Mouse (Mus musculus) embryo, embryonic 11 days (tissue): Measurements from ENCODE around the gene Sdk1.

ENCODE experiments used
- DNase-seq: peaks from one replicate; pipeline ENCODE4 v3.0.0-alpha.2; 2015

Gene Sdk1

DNA sequence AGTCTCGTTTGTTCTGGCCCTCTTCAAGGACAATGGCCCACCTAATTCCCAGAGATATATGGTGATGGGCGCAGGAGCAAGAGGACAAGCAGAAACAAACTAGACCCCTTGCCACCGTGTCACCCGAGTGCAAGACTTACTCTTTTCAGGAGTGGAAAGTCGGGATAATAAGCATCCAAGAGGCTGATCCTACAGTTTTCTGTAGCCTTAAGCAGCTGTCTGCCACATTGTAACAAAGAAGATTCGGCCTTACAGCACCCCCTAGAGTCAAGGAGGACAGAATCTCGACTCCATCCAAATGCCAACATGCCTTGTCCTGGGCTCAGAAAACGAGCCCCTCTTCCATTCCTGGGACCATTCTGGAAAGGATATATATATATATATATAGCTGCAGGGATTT lies 669.6 kb downstream of the Sdk1 start:
- DNase-seq = peak; percentile 39

DNA sequence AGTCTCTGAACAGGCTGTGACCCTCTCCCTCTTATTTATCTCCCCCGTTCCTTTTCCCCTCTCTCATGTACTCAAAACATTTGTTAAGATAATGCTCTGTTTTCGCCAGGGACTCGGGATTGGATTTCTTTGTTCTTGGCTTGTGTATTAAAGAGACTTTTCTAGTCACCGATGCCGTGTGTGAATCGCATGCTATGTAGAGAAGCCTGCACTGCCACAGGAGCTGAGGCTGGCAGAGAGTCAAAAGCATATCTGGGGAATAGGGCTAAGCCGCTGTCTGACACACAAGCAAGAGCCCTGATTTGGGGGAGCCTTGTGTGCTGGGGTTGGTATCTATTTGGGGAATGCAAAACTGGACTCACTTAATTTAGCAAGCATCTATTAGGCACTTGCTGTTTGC lies 671.6 kb downstream of the Sdk1 start:
- no peak for DNase-seq

DNA sequence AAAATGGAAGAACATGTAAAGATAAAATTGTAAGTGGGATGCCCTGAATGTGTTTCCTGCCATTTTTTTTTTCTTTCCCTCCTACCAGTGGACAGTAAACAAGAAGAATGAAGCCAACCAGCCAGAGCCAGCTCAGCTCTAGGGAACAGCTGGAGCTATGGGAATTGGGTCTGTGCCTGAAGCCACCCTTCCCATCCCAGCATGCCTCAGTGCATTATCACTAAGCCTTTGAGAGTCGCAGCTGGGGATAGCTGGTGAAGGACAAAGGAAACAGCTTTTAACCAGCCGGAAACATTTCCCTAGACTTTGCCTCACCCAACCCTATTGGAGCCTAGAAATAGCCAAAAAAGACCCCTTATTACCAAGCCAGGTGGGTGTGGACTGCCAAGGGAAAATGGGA lies 675.7 kb downstream of the Sdk1 start:
- no peak for DNase-seq

GRCm38 (mm10) chr5:141939000-141939399 lies 697.7 kb downstream of the Sdk1 start:
- no peak for DNase-seq

DNA sequence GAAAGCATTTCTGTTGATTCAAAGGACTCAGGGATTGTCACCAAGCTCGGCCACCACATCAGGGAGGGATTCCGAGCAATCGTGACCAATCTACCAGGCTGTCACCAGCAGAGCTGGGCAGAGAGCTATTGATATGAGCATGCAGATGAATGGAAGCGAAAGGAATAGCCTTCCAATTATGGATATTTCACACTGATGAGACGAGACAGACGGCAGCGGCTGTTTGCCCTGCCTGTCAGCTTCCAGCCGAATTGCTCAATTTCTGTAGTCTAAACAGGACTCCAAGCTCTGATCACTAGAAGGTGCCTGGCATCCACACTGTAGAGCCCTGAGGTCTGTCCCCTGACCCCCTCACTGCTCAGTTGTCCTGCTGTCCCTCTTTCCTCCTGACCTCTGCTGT lies 699.3 kb downstream of the Sdk1 start:
- no peak for DNase-seq

DNA sequence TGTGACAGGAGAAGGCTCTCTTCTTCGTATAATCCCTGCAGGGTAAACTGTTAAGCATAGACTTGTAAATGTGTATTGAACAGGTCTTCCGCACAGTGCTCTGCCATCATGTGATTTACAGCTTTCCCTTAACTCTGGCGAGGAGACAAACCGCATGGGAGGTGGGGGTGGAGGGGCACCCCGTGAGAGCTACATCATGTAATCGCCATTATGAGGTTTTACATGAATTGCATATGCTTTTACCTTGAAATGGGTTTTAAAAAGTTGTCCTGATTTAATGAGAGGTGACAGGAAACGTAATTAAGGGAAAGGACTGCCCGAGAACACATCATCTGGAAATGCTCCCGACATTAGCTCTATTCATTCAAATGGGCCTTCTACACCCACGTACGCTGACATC lies 709.5 kb downstream of the Sdk1 start:
- no peak for DNase-seq

DNA sequence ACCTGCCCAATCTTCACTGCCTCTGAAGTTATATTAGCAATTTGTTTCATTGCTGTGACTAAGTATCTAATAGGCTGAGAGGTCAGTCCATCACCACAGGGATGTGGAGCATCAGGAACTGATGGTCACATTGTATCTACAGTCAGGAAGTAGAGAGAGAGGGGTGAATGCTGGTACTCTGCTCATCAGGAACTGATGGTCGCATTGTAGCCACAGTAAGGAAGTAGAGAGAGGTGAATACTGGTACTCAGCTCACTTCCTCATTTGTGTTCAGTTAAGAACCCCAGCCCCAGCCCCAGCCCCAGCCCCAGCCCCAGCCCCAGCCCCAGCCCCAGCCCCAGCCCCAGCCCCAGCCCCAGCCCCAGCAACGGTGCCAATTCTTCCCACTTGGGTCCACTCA lies 711.0 kb downstream of the Sdk1 start:
- no peak for DNase-seq

DNA sequence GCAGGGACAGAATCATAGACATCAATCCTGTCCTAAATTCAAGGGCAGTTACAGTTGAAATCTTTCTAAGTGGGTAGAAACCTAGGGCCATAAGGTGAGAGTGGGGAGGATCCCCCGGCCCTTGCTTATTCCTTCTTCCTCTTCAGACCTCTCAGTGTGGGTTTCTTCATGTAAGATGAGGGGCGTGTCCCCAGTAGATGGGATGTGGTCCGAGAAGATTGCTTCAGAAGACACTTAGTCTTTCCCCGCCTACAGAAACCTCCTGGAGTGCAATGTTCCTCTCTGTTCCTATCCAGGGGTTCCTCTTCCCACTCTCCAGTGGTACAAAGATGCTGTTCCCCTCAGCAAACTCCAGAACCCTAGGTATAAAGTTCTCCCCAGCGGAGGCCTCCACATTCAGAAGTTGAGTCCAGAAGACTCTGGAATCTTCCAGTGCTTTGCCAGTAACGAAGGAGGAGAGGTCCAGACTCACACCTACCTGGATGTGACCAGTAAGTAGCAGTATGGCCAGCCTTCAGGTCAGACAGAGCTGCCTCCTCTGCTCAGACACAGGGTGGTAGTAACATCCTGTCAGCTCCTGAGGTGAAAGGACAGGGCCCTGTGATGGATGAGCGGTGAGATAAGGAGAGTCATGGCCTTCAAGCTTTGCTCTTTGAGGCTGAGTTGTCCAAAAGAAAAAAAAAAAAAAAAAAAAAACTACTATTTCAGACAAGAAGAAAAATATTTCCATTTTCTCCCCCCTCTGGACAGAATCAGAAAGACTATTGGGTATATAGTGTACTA lies 711.6 kb downstream of the Sdk1 start:
- DNase-seq = no peak

DNA sequence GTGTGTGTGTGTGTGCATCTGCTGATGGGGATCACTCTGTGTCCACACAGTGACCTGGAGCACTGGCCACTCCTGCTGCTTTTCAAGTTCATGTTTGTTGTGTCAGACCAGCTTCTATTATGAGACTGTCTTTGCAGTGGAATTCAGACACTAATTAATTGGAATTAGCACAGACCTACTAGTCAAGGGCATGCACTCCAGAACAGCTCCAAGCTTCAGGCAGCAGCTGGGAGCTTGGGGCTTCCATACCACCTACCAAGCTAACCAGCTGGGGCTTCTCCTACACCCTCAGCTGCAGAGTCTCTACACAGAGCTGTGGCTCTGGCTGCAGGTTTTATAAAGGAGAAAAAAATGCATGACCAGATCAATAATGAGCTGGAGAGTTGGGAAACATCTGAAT lies 729.8 kb downstream of the Sdk1 start:
- DNase-seq = no peak

DNA sequence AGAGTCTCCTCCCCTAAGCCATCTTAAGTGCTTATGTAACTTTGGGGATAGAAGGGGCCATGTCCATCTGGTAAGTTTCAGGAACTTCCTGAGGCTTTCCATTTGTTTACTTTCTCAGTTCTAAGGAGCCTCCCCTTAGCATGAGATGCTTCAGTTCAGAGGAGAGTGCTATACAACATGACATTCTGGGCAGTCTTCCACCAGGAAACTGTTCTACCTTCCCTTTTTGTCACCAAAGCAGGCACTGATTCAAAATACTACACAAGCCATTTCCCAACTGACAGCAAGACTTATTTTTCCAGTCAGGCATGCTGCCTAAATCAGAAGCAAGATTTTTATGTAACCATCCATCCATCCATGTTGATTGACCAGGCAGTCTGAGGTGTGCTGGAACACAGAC lies 738.2 kb downstream of the Sdk1 start:
- no peak for DNase-seq

- DNase-seq = no peak
These were observed 739.5 kb downstream of the Sdk1 start for GRCm38 (mm10) chr5:141980746-141981145.

- DNase-seq = no peak
These were observed 743.0 kb downstream of the Sdk1 start for GRCm38 (mm10) chr5:141984322-141984721.

GRCm38 (mm10) chr5:141985003-141985402 lies 743.7 kb downstream of the Sdk1 start:
- DNase-seq = peak; percentile 86

- DNase-seq = no peak
These were observed 744.3 kb downstream of the Sdk1 start for GRCm38 (mm10) chr5:141985551-141985950.

DNA sequence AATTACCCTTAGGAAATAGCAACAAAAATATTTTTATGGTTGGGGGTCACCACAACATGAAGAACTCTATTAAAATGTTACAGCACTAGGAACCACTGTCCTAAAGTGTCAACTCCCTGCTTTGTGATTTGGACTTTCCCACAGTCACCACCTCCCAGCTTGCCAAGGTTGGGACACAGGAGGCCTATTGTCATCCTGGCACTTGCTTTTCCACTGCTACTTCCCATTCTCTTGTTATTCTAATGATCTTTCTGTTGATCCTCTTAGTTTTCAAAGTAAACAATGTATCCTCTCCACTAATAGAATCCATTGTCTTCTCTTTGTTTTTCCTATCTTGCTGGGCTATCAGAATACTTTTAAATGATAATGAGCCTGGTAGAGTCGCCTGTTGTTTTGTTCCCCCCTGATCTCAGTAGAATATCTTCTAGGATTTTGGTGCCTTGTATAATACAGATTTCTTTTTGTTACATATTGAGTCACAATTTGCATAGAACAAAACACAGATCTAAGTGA lies 746.1 kb downstream of the Sdk1 start:
- no peak for DNase-seq

DNA sequence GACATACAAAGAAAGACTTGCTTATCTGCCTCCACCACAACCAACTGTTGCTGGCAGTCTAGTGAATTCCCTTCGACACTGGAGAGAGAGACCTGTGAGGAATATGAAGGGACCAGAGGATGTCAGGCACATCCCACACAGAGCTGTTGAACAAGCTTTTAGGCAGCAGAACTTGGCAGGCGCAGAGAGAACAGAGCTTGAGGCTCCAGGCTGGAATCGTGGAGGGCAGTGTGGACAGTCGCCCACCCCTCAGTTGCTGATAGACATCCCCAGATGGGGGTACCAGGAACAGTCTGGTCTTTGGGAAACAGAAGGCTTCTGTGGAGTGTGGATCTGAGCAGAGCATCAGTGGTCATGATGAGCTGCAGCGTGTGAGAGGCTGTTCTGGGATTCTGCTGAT lies 747.4 kb downstream of the Sdk1 start:
- DNase-seq = no peak

DNA sequence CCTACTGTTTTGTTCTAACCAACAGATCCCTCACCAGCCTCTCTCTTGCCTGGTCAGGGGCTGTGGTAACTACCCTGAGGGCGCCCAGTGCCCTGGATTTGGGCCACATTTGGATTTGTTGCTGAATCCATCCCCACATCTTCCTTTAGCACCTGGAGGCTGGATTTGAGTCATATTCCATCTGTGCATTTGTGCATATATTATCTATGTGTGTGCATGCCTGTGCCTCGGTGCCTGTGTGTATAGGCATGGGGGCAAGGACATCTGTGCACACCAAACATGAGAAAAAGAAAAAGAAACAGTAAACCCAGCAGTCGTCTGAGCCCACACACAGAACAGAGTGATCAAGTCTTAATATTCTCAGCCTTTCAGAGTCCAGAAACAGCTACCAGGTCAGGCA lies 752.9 kb downstream of the Sdk1 start:
- DNase-seq = no peak

DNA sequence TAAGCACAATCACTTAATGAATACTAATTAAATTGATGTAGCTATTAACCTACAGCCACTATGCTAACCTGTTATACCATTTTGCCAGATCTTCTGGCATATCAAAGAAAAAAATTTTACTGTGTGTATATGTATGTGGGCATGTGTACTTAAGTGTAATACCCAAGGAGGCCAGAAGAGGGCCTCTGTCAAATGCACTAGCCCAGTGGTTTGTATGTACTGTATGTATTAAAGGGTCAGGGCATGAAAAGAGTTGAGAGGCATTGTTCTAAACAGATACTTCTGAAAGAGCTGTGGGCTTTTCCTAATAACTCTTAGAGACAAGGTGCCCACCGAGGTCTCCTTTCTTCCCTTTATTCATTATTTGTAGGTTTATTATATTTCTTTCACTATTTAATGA lies 759.0 kb downstream of the Sdk1 start:
- no peak for DNase-seq

- no peak for DNase-seq
These were observed 759.8 kb downstream of the Sdk1 start for GRCm38 (mm10) chr5:142001131-142001530.

DNA sequence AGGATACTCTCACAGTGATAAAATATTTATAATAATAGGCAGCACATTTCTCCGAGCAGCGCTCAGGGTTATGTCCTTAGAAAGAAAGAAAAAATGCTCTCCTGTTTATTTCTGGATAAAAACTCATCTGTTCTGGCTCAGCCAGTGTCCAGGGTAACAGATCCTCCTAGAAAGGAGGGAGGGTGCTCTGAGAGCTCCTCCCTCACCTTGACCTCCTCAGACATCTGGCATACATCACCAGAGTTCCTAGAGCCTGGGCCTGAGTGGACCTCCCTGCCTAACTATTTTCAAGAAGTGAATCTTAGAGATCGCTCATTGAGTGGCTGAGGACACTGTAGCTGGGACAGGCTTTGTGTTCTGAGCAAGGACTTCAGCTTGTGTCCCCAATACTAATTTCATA lies 760.7 kb downstream of the Sdk1 start:
- DNase-seq = no peak

- DNase-seq = no peak
These were observed 768.9 kb downstream of the Sdk1 start for GRCm38 (mm10) chr5:142010189-142010588.

DNA sequence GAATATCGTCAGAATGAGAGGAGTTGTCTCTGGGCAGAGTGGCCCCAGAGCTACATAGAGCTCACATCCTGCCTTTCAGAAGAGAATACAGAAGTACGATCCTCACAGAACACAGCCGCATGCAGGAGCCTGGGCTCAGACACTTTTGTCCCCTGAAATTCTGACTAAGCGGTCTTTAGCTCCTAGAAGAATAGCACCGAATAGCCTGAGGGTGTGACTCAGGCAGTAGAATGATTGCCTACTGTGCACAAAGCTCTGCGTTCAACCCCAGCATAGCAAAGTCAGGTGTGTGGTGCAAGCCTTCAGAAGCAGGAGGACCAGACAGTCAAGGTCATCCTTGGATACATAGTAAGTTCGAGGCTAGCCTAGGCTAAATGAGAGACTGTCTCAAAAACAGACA lies 775.7 kb downstream of the Sdk1 start:
- DNase-seq = no peak

DNA sequence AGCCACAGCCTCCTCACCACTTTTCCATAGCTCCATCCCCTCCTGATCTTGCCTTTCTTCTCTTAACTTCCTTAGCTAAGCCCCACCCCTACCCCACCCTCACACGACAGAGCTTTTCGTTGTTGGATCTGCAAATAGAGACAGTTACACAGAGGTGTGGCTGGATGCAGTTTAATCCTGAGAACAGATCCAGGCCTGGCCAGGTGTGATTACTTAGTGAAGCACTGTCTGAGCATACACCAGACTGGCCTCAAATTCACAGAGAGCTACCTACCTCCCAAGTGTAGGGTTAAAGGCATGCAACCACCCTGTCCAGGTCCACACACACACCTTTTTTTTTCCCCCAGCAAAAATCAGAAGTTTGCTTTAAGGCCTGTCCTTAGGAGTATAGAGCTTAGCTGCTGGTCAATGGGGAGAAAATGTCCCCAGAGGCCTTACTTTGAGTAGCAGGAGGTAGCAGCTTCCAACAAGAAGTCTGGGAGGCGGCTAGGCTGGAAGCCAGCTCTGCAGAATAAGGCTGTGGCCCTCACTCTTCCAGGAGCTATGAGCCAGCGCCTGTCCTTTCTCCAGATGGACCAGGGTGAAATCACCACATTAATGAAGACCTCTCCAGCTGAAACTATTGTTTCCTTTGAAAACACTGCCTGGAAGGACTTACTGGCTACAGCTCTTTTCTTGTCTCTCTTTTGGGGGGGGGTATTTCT lies 781.7 kb downstream of the Sdk1 start:
- DNase-seq = no peak

GRCm38 (mm10) chr5:142024448-142024847 lies 783.2 kb downstream of the Sdk1 start:
- peak; percentile 29 for DNase-seq

- DNase-seq = no peak
These were observed 795.2 kb downstream of the Sdk1 start for GRCm38 (mm10) chr5:142036536-142036935.
